Mouse (Mus musculus) heart, adult 18-20 months (tissue): ENCODE measurements around the gene Smpd4. TPM values are rescaled to one million over a fixed set of nuclear protein-coding genes. Genes with fewer than 3 reads are reported as not detected.

Source experiments
- DNase-seq, 2 experiments: peaks; one replicate each; pipeline ENCODE4 v3.0.0; 2021 to 2022; ENCODE audit warnings: mixed read lengths in 1 of 2
- total RNA-seq, 2 experiments: library from RNA; stranded (reverse); gene quantifications; 2 replicates each; pipeline ENCODE4 v1.2.3; 2021

Smpd4 gene
- total RNA-seq, 2 experiments from 2014 or later = 18.9 to 20.6 TPM

- DNase-seq = no peak
These were observed 19.0 kb downstream of the Smpd4 start for GRCm38 (mm10) chr16:17638036-17638628.

GRCm38 (mm10) chr16:17639081-17639480 is 19.9 kb downstream of the Smpd4 start:
- DNase-seq = no peak

GRCm38 (mm10) chr16:17639951-17640350 is 20.8 kb downstream of the Smpd4 start:
- no peak for DNase-seq

DNA sequence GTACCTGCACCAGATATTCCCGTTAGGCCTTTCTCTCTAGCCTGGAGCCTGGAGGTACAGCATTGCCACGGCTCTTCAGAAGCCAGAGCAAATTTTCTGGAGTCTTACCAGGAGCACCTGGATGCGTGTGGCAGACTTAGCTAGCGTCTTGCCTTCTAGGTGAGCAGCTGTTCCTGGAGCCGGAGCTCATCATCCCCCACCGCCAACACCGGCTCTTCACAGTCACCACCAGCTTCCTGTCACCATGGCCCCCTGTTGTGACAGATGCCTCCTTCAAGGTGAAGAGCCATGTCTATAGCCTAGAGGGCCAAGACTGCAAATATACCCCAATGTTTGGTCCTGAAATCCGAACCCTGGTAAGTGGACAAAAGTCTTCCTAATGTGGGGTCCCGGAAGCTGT is 21.6 kb downstream of the Smpd4 start:
- no peak for DNase-seq

GRCm38 (mm10) chr16:17641301-17641700 is 22.1 kb downstream of the Smpd4 start:
- no peak for DNase-seq

DNA sequence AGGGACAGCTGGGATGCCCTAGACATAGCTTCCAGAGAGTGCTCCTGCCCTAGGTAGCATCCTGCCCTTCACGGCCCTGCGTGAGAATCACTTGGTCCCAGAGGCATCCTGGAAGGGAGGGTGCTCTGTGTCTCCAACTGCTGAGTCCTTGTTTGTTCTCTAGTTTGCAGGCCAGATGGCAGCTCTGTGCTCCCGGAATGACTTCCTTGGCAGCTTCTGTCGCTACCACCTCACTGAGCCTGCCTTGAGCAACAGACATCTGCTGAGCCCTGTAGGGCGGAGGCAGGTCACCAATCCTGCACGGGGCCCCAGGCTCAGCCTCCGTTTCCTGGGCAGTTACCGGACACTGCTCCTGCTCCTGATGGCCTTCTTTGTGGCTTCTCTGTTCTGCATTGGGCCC is 23.2 kb downstream of the Smpd4 start:
- DNase-seq = no peak

DNA sequence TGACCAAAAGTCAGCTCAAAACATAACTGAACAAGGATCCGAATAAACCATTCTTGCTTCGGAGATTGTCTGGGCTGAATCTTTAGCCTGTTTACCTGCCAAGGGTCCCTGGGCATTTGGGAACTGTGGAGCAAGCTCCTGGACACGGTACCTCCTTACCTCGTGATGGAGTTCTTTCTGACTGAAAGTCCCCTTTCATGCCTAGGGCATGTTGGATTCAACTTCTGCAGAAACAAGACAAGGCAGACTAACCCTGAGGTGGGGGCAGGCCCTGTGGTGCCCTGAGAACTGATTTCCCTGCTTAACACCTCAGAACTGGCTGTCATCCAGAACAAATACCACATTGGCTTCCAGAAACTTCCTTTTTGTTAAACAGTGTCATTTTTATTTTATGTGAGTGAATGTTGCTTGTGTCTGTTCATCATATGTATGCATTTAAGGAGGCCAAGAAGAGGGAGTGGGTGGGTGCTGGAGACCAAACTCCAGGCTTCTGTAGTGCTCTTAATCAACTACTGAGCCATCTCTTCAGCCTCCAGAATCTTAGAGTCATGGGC is 24.4 kb downstream of the Smpd4 start:
- DNase-seq = no peak

GRCm38 (mm10) chr16:17646310-17647114 is 27.4 kb downstream of the Smpd4 start, which contains the start of gene Ccdc74a:
Gene Ccdc74a, plus strand, starts transcription at chr16:17646470.
- peak; percentile 85 to 89 for DNase-seq

DNA sequence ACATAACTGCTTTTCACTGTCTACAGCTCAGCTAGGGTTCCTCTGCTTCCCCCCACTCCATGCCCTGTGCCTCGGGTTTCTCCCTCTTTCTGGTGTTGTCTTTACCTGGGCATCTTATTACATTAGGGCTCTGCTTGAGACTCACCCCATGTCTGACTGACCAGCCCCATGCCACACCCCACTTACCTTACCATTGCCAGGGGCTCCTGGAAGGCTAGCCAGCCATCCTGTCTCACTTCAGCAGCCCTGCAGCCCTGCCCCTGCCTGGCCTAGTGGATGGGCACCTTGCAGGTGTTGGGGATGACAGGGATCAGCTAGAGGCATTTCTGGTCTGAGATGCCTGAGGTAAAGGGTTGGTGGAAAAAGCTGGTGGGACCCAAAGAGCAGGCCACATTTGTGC is 28.0 kb downstream of the Smpd4 start:
- DNase-seq = no peak

- DNase-seq = no peak
These were observed 28.6 kb downstream of the Smpd4 start for GRCm38 (mm10) chr16:17647566-17648340.

GRCm38 (mm10) chr16:17649925-17650605 is 30.9 kb downstream of the Smpd4 start:
- no peak for DNase-seq

DNA sequence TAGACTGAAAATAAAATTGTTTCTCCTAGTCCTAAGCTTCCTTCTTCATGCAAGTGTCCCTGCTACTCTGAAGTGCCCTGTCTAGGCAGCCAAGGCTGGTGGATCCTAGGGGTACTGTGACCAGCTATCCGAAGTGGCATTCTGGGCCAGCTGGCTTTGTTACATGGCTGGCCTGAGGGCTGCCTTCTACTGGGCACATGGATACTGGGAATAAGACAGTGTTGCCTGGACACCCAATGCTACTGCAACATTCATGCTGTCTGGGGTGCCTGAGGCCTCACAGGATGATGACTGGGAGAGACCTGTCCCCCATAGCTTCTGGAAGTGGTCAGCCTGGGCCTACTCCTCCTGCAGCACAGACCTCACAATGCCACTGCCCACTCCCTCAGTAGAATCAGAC is 31.6 kb downstream of the Smpd4 start:
- DNase-seq = no peak

GRCm38 (mm10) chr16:17652607-17653006 is 33.5 kb downstream of the Smpd4 start:
- DNase-seq = no peak

DNA sequence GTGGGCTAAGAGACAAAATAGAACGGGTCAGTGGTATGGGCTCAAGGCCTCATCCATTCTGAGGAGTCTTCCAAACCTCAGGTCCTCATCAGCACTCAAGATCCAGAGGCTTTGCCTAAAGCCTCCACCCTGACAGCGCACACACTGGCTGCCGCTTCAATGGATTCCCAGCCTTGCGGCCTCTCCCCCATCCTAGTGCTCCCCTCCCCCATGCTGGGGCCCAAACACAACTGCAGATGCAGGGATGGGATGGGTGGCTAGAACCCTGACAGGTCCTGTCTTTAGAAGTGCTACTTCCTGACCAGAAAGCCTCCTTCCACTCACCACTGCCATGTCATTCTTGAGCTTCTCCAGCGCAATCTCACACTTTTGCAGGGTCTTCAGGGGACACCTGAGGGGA is 34.4 kb downstream of the Smpd4 start:
- DNase-seq = no peak

DNA sequence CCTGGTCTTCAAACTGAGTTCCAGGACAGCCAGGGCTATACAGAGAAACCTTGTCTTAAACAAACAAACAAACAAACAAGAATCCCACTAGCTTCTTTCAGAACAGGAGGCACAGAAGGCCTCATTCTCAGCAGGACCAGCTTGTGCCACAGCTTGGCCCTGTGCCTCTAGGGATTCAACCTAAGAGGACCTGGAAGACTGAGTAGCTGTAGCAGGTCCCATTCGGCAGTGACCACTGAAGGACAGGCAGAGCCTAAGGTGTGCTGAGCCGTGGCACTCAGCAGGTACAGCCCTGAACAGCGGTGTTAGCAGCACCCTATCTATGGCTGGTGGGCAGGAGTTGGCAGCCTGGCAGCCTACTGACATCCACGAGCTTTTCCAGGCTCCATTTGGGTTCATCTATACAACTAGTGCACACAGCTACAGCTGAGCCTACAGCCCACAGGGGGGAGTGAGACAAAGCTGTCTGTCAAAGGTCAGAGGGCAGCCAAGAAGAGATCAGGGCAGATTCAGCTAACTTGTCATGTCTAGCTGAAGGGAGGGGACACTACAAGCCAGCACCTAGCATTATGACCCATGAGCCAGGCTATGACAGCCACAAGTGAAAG is 35.1 kb downstream of the Smpd4 start:
- DNase-seq = no peak

GRCm38 (mm10) chr16:17656212-17656871 is 37.2 kb downstream of the Smpd4 start:
- DNase-seq = no peak

GRCm38 (mm10) chr16:17665568-17665967 is 46.4 kb downstream of the Smpd4 start:
- no peak for DNase-seq

DNA sequence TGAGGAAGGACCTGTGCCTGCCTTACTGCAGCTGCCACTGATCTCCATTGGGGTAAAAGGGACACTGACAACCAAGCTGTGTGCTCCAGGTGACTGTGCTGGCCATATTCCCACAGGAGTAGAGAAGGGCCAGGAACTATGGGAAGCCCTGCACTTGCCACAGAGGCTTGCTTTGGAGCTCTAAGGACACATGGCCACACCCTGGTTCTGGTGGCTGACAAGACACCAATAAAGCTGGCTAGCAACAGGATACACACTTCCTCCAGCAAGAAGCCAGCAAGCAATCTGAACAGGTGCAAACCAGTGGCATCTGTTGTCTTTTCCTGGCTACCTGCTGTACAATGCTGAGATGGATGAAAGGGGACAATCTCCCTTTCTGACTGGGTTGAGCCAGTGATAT is 50.7 kb downstream of the Smpd4 start:
- no peak for DNase-seq
